Mouse (Mus musculus) adipose tissue, adult 10 weeks (tissue): Measurements from ENCODE around the gene Gm9857. TPM values are rescaled to one million over a fixed set of nuclear protein-coding genes. Genes with fewer than 3 reads are reported as not detected.

Source experiments
- polyA plus RNA-seq: library from polyadenylated mRNA; stranded (reverse); fragments of 350-450 nt; fragmentation: Illumina TruSeq; extraction: RNeasy Lipid Tissue Mini Kit (QIAGEN cat#74804); gene quantifications from one replicate; pipeline ENCODE4 v1.2.3, GENCODE M21; 2014; ENCODE audit warnings: low read depth, low replicate concordance

The Gm9857 gene
- not detected for polyA plus RNA-seq

GRCm38 (mm10) chr3:108940001-108940633 is at the start of gene Gm9857:
Gene Gm9857 (minus strand): TSS chr3:108940445.

GRCm38 (mm10) chr3:108939573-108939972 is 672 bp downstream of the Gm9857 start, which contains the start of gene Henmt1:
Gene Henmt1 (plus strand): TSS chr3:108939873.

GRCm38 (mm10) chr3:108911548-108912413 is 28.5 kb downstream of the Gm9857 start, which contains the start of gene Prpf38b:
Gene Prpf38b (minus strand): TSS chr3:108911727.

Other genes with a start within 250 kb of the Gm9857 start
- 3.9 TPM for gene Gpsm2, start 218.1 kb downstream of the Gm9857 start, polyA plus RNA-seq
- gene Aknad1, start 200.8 kb downstream of the Gm9857 start, polyA plus RNA-seq: 0.37 TPM
- 47.8 TPM for gene Stxbp3, start 99.9 kb downstream of the Gm9857 start, polyA plus RNA-seq
- gene Fndc7, start 50.4 kb downstream of the Gm9857 start, polyA plus RNA-seq: 6.6 TPM
- gene Prpf38b, start 28.7 kb downstream of the Gm9857 start, polyA plus RNA-seq: 117 TPM
- gene Henmt1, start 572 bp downstream of the Gm9857 start, polyA plus RNA-seq: 1.6 TPM
- gene Fam102b, start 87.2 kb upstream of the Gm9857 start, polyA plus RNA-seq: 38.6 TPM
- gene Slc25a54, start 140.0 kb upstream of the Gm9857 start, polyA plus RNA-seq: not detected
- 9.3 TPM for gene Slc25a24, start 182.7 kb upstream of the Gm9857 start, polyA plus RNA-seq